In genomic region chr6:82913336-82914247, GRCm38 (mm10) we compare ENCODE assay signal across 11 mouse cellular contexts. TPM values are rescaled to one million over a fixed set of nuclear protein-coding genes. Genes with fewer than 3 reads are reported as not detected.
DNase-seq lines count a peak whose midpoint lies in the region; ATAC-seq and TF ChIP-seq lines count a peak whose summit lies in the region.
"Had no signal": no experiment of that assay in that cellular context is flagged by ENCODE, and none has a peak within 500 bp of the region (broad histone marks: within the 10 kb centered on the region; RNA-seq: fewer than 3 reads in every experiment).

No protein-coding gene starts in this region.

- no peaks in the 10 kb centered on the region; the same call in 1 of the 2 replicates for H3K36me3 ChIP-seq in hindbrain, postnatal 0 days (ENCODE audit: insufficient read depth, low read length)
- H3K36me3 ChIP-seq: embryonic facial prominence, embryonic 13.5 days; limb, embryonic 15.5 days had no signal

- no peak overlapping the region for H3K27ac ChIP-seq in gastrocnemius, adult 2 months
- H3K27ac ChIP-seq in hindbrain, postnatal 0 days: no peak overlapping the region
- H3K27ac ChIP-seq: embryonic facial prominence, embryonic 13.5 days; hindbrain, embryonic 14.5 days; limb, embryonic 15.5 days had no signal

- DNase-seq in gastrocnemius, adult 2 months: peak; percentile 28
- DNase-seq in gastrocnemius, postnatal 4 days (ENCODE audit: low spot score in 2 of 2): no peak
- DNase-seq in CD4-positive, CD25-positive, alpha-beta regulatory T cell, adult 2 months (ENCODE audit: low read depth, low spot score): peak; percentile 77
- DNase-seq in heart, postnatal 10 days: peak; percentile 19 to 36
- DNase-seq in natural killer cell, adult 2 months (ENCODE audit: low spot score in 2 of 2): peak; percentile 56 to 58
- no peak for DNase-seq in MN1 (ENCODE audit: low spot score)
- DNase-seq in hindbrain, postnatal 0 days (ENCODE audit: low spot score): no peak
- DNase-seq in ovary, postnatal 36 days (ENCODE audit: low spot score): no peak

- TF ChIP-seq CTCF in gastrocnemius, adult 2 months (IDR thresholded peaks at IDR 0.05): no peak
- no peak for TF ChIP-seq CTCF in hindbrain, postnatal 0 days (IDR thresholded peaks at IDR 0.05; ENCODE audit: low read depth)

- no peak overlapping the region for H3K4me2 ChIP-seq in hindbrain, postnatal 0 days (ENCODE audit: low read depth, low read length)
- H3K4me2 ChIP-seq: embryonic facial prominence, embryonic 13.5 days; hindbrain, embryonic 14.5 days; limb, embryonic 15.5 days had no signal

- H3K9me3 ChIP-seq in hindbrain, postnatal 0 days (ENCODE audit: low read length): no peaks in the 10 kb centered on the region
- H3K9me3 ChIP-seq: embryonic facial prominence, embryonic 13.5 days; limb, embryonic 15.5 days had no signal

- intact Hi-C loops in gastrocnemius, adult 2 months (cut with DNase I): no loop called here
- intact Hi-C loops in heart, postnatal 10 days (cut with DNase I): no loop called here

- no peak overlapping the region for H3K4me3 ChIP-seq in gastrocnemius, adult 2 months
- no peak overlapping the region for H3K4me3 ChIP-seq in hindbrain, postnatal 0 days (ENCODE audit: low read length)
- H3K4me3 ChIP-seq: embryonic facial prominence, embryonic 13.5 days; limb, embryonic 15.5 days had no signal

- no peaks in the 10 kb centered on the region for H3K27me3 ChIP-seq in hindbrain, postnatal 0 days (ENCODE audit: insufficient read depth, low read length)
- H3K27me3 ChIP-seq: embryonic facial prominence, embryonic 13.5 days; limb, embryonic 15.5 days had no signal

- no peaks in the 10 kb centered on the region for H3K4me1 ChIP-seq in hindbrain, postnatal 0 days (ENCODE audit: insufficient read depth, low read length)
- H3K4me1 ChIP-seq: limb, embryonic 15.5 days had no signal

- ATAC-seq in hindbrain, postnatal 0 days: no peak

- H3K9ac ChIP-seq in hindbrain, postnatal 0 days (replicated peaks; ENCODE audit: low read length): no peak overlapping the region
- H3K9ac ChIP-seq: embryonic facial prominence, embryonic 13.5 days; hindbrain, embryonic 14.5 days; limb, embryonic 15.5 days had no signal

- 79% methylated on average over 28 of the region's 28 CpGs for WGBS in hindbrain, postnatal 0 days

RNA-seq across cellular contexts. Expression of gene Sema4f, which starts 26.0 kb away (rescaled TPM):
- under 1 TPM in 1 of 2 experiments, not detected in 1; 0.05 TPM for total RNA-seq in gastrocnemius, adult 2 months (2021)
- 1 to 10 TPM in 1 of 2 experiments, under 1 TPM in 1; 0.78 to 1.0 TPM for total RNA-seq in gastrocnemius, postnatal 4 days (2021)
- total RNA-seq in heart, postnatal 10 days (2021): under 1 TPM; 0.22 to 0.29 TPM
- total RNA-seq in hindbrain, postnatal 0 days (2014; rRNA removed): 19.2 and 21.6 TPM in 2 replicates
- 18.1 and 19.4 TPM in 2 replicates for polyA plus RNA-seq in hindbrain, postnatal 0 days (2015; fragmentation: Nextera tagmentation; extraction: Ambion mirVana)

RNA-seq across cellular contexts. Expression of gene M1ap, which starts 33.1 kb away (rescaled TPM):
- under 1 TPM in 1 of 2 experiments, not detected in 1; 0.45 TPM for total RNA-seq in gastrocnemius, adult 2 months (2021)
- under 1 TPM in 1 of 2 experiments, not detected in 1; 0.88 TPM for total RNA-seq in gastrocnemius, postnatal 4 days (2021)
- total RNA-seq in heart, postnatal 10 days (2021): under 1 TPM in 1 of 2 experiments, not detected in 1; 0.53 TPM
- 0.16 TPM in 1 of 2 replicates, not detected in the other for total RNA-seq in hindbrain, postnatal 0 days (2014; rRNA removed)
- polyA plus RNA-seq in hindbrain, postnatal 0 days (2015; fragmentation: Nextera tagmentation; extraction: Ambion mirVana): 0.24 and 0.38 TPM in 2 replicates

Comparison
In these comparisons a context has a peak if more than half of its experiments do, and no peak if none do; other contexts are left out.
1. DNase-seq: peak in gastrocnemius, adult 2 months (single experiment), CD4-positive, CD25-positive, alpha-beta regulatory T cell, adult 2 months (single experiment), heart, postnatal 10 days (2 of 2) and natural killer cell, adult 2 months (2 of 2); none in gastrocnemius, postnatal 4 days (0 of 2), MN1 (single experiment), hindbrain, postnatal 0 days (single experiment) and ovary, postnatal 36 days (single experiment).
2. RNA of gene Sema4f, which starts 26.0 kb away (total RNA-seq): 19.2 to 21.6 TPM in hindbrain, postnatal 0 days; 0.78 to 1.0 TPM in gastrocnemius, postnatal 4 days, 0.22 to 0.29 TPM in heart, postnatal 10 days and 0.05 TPM in gastrocnemius, adult 2 months; every median in the first group is over 10 times any median in the second.